Mouse (Mus musculus) embryonic facial prominence, embryonic 11.5 days (tissue): ENCODE results near the gene Gm10577. TPM values are rescaled to one million over a fixed set of nuclear protein-coding genes. Genes with fewer than 3 reads are reported as not detected.

Source experiments
- ATAC-seq: fragments of 200-750 bp; cut with Nextera tagmentation; replicated peaks from 2 replicates; pipeline ENCODE4 v1.8.0; 2017; ENCODE audit warnings: low read depth; ENCODE audit not compliant: insufficient number of reproducible peaks, low FRiP score, low TSS enrichment
- DNase-seq: peaks from one replicate; pipeline ENCODE4 v3.0.0-alpha.2; 2015; ENCODE audit warnings: low spot score
- H3K27ac ChIP-seq: fragments of 300-500 bp; sonication (generic); replicated peaks from 2 replicates; pipeline ENCODE4 v1.5.1; 2014; ENCODE audit warnings: mild to moderate bottlenecking, low read depth, low read length, control low read depth
- H3K27me3 ChIP-seq: fragments of 300-500 bp; sonication (generic); 2 replicates; pipeline ENCODE4 v1.6.1; 2014; ENCODE audit warnings: mild to moderate bottlenecking, low read length, moderate library complexity, mixed read lengths; ENCODE audit not compliant: control insufficient read depth, insufficient read depth
- H3K36me3 ChIP-seq: fragments of 300-500 bp; sonication (generic); replicated peaks from 2 replicates; pipeline ENCODE4 v1.6.1; 2014; ENCODE audit warnings: low read depth, mild to moderate bottlenecking, low read length, moderate library complexity, mixed read lengths; ENCODE audit not compliant: control insufficient read depth, insufficient read depth
- H3K4me1 ChIP-seq: fragments of 300-500 bp; sonication (generic); 2 replicates; pipeline ENCODE4 v1.6.1; 2014; ENCODE audit warnings: low read length, mixed read lengths; ENCODE audit not compliant: control insufficient read depth, insufficient read depth
- H3K4me2 ChIP-seq: fragments of 300-500 bp; sonication (generic); 2 replicates; pipeline ENCODE4 v1.6.1; 2014; ENCODE audit warnings: low read depth, mild to moderate bottlenecking, control low read depth, low read length, moderate library complexity
- H3K4me3 ChIP-seq: fragments of 300-500 bp; sonication (generic); 2 replicates; pipeline ENCODE4 v1.5.1; 2014; ENCODE audit warnings: low read depth, low read length, control low read depth
- H3K9ac ChIP-seq: fragments of 300-500 bp; sonication (generic); replicated peaks from 2 replicates; pipeline ENCODE4 v1.6.1; 2014; ENCODE audit warnings: mild to moderate bottlenecking, control low read depth, low read length
- H3K9me3 ChIP-seq: fragments of 300-500 bp; sonication (generic); replicated peaks from 2 replicates; pipeline ENCODE4 v1.6.1; 2016; ENCODE audit warnings: mild to moderate bottlenecking, low read length, inconsistent platforms, mixed read lengths; ENCODE audit not compliant: control insufficient read depth
- WGBS: fragments of 180-500 bp; shearing (Covaris S2); extraction: QIAGEN DNeasy Blood & Tissue Kit; methylation state at CpG from one replicate; pipeline ENCODE4 v1.1.7; 2014; 5-methylcytosine and 5-hydroxymethylcytosine counted together
- polyA plus RNA-seq: library from polyadenylated mRNA; unstranded; fragments of >200 nt; fragmentation: Nextera tagmentation; extraction: Ambion mirVana; gene quantifications from 2 replicates; pipeline ENCODE4 v1.2.1, GENCODE M21; 2014

The Gm10577 gene
- polyA plus RNA-seq, 1 experiment from 2014 or later: not detected

- Histone ChIP-seq H3K9ac (no peak overlapping the region), H3K4me2 (no peak overlapping the region), H3K27me3 (no peaks in the 10 kb centered on the region), H3K27ac (no peak overlapping the region), H3K4me1 (no peaks in the 10 kb centered on the region), H3K9me3 (no peaks in the 10 kb centered on the region), H3K36me3 (no peaks in the 10 kb centered on the region; the same call in none of the 2 replicates), H3K4me3 (no peak overlapping the region)
- DNase-seq: no peak
- 0 out of 2 replicates have a peak, but pooled peaks have one; percentile 25 for ATAC-seq
- WGBS: 73% methylated on average over 18 of the region's 18 CpGs
Measured at GRCm38 (mm10) chr4:100994442-100995255, 25.8 kb downstream of the Gm10577 start.

GRCm38 (mm10) chr4:100992086-100992485 lies 28.4 kb downstream of the Gm10577 start:
- ATAC-seq (no peak), DNase-seq (no peak)
- H3K4me1 ChIP-seq: no peaks in the 10 kb centered on the region
- H3K9me3 ChIP-seq: no peaks in the 10 kb centered on the region
- H3K4me2 ChIP-seq: no peak overlapping the region
- H3K36me3 ChIP-seq: peaks cover 2% of the 10 kb centered on the region
- 91% methylated on average over 6 of the region's 6 CpGs for WGBS
- no peak overlapping the region for H3K27ac ChIP-seq
- no peaks in the 10 kb centered on the region for H3K27me3 ChIP-seq
- H3K4me3 ChIP-seq: no peak overlapping the region
- H3K9ac ChIP-seq: no peak overlapping the region

- no peaks in the 10 kb centered on the region for H3K9me3 ChIP-seq
- H3K27me3 ChIP-seq: no peaks in the 10 kb centered on the region
- DNase-seq (no peak), ATAC-seq (no peak)
- no peak overlapping the region for H3K9ac ChIP-seq
- H3K4me3 ChIP-seq: no peak overlapping the region
- no peaks in the 10 kb centered on the region for H3K4me1 ChIP-seq
- no peak overlapping the region for H3K4me2 ChIP-seq
- no peak overlapping the region for H3K27ac ChIP-seq
- H3K36me3 ChIP-seq: peaks cover 2% of the 10 kb centered on the region
- WGBS: 70% methylated on average over 4 of the region's 4 CpGs
Measured at GRCm38 (mm10) chr4:100990996-100991395, 29.5 kb downstream of the Gm10577 start.

GRCm38 (mm10) chr4:100988231-100988799 lies 32.2 kb downstream of the Gm10577 start:
- Histone ChIP-seq H3K4me3 (no peak overlapping the region), H3K4me1 (no peaks in the 10 kb centered on the region), H3K9ac (no peak overlapping the region), H3K36me3 (peaks cover 2% of the 10 kb centered on the region), H3K4me2 (no peak overlapping the region), H3K27ac (no peak overlapping the region), H3K27me3 (no peaks in the 10 kb centered on the region), H3K9me3 (no peaks in the 10 kb centered on the region)
- ATAC-seq (no peak), DNase-seq (peak; percentile 69)
- WGBS: 86% methylated on average over 8 of the region's 8 CpGs

GRCm38 (mm10) chr4:100987187-100987586 lies 33.3 kb downstream of the Gm10577 start:
- ATAC-seq (no peak), DNase-seq (no peak)
- Histone ChIP-seq H3K9me3 (no peaks in the 10 kb centered on the region), H3K9ac (no peak overlapping the region), H3K27ac (no peak overlapping the region), H3K27me3 (no peaks in the 10 kb centered on the region), H3K4me2 (no peak overlapping the region), H3K4me3 (no peak overlapping the region), H3K36me3 (peaks cover 2% of the 10 kb centered on the region), H3K4me1 (no peaks in the 10 kb centered on the region)
- WGBS: 97% methylated on average over 1 of the region's 1 CpGs

- ATAC-seq (no peak), DNase-seq (no peak)
- Histone ChIP-seq H3K36me3 (no peaks in the 10 kb centered on the region; the same call in 1 of the 2 replicates), H3K4me2 (no peak overlapping the region), H3K9ac (no peak overlapping the region), H3K4me1 (no peaks in the 10 kb centered on the region), H3K9me3 (no peaks in the 10 kb centered on the region), H3K27ac (no peak overlapping the region), H3K27me3 (no peaks in the 10 kb centered on the region), H3K4me3 (no peak overlapping the region)
- WGBS: 89% methylated on average over 7 of the region's 7 CpGs
Measured at GRCm38 (mm10) chr4:100977522-100977921, 43.0 kb downstream of the Gm10577 start.

- Histone ChIP-seq H3K4me2 (no peak overlapping the region), H3K36me3 (no peaks in the 10 kb centered on the region; the same call in 1 of the 2 replicates), H3K9me3 (no peaks in the 10 kb centered on the region), H3K27me3 (no peaks in the 10 kb centered on the region), H3K27ac (no peak overlapping the region), H3K9ac (no peak overlapping the region), H3K4me1 (no peaks in the 10 kb centered on the region), H3K4me3 (no peak overlapping the region)
- ATAC-seq (peak; percentile 51; the same call in 1 of the 2 replicates), DNase-seq (no peak)
- WGBS: 70% methylated on average over 14 of the region's 14 CpGs
Measured at GRCm38 (mm10) chr4:100974455-100975035, 46.0 kb downstream of the Gm10577 start.
